Comparison of ENCODE assay signal across 10 mouse cellular contexts in the genomic region with DNA sequence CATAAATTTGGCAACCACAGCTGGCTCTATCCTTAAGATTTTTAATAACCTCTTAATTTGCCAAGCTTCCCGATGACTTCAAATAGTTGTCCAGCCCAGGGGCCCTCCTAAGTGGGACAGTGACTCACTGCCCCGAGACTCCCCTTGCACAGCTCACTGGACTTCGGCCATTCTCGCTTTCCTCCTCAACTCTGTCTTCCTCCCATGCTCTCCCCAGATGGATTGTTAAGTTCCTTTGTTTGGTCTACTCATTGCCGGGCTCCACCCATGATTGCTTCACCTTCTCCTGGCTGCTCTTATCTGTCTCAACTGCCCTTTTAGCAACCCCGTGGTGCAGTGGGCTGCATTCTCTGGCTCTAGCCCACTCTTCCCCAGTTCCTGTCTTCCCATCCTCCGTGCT. TPM values are rescaled to one million over a fixed set of nuclear protein-coding genes. Genes with fewer than 3 reads are reported as not detected.
DNase-seq lines count a peak whose midpoint lies in the region; ATAC-seq lines count a peak whose summit lies in the region.
"Had no signal": no experiment of that assay in that cellular context is flagged by ENCODE, and none has a peak within 500 bp of the region (broad histone marks: within the 10 kb centered on the region; RNA-seq: fewer than 3 reads in every experiment).

No protein-coding gene starts in this region.

- H3K27me3 ChIP-seq in heart, embryonic 16.5 days (ENCODE audit: control insufficient read depth, insufficient read depth, low read length) = no peaks in the 10 kb centered on the region

- H3K36me3 ChIP-seq in heart, embryonic 16.5 days (ENCODE audit: control insufficient read depth, insufficient read depth) = no peaks in the 10 kb centered on the region
- H3K36me3 ChIP-seq: midbrain, embryonic 10.5 days had no signal

- H3K9me3 ChIP-seq in heart, embryonic 16.5 days (replicated peaks; ENCODE audit: control insufficient read depth, low read length) = no peaks in the 10 kb centered on the region
- H3K9me3 ChIP-seq: midbrain, embryonic 10.5 days had no signal

- H3K9ac ChIP-seq in heart, embryonic 16.5 days (ENCODE audit: low read length) = no peak overlapping the region

- 0 out of 2 replicates have a peak, but pooled peaks cover 2% of the 10 kb centered on the region for H3K4me1 ChIP-seq in heart, embryonic 16.5 days (ENCODE audit: control insufficient read depth, insufficient read depth, low read length)

- 35% methylated on average over 7 of the region's 7 CpGs for WGBS in heart, embryonic 16.5 days

- peak; percentile 76 for ATAC-seq in common myeloid progenitor, adult 5-6 weeks (replicated peaks; ENCODE audit: low read depth, poor library complexity, severe bottlenecking)
- peak; percentile 49 for ATAC-seq in heart, embryonic 16.5 days (replicated peaks; ENCODE audit: extremely low read depth, insufficient read depth, low FRiP score)

- DNase-seq in adrenal gland, postnatal 10 days = peak; percentile 23
- no peak for DNase-seq in adrenal gland, postnatal 4 days (ENCODE audit: low spot score in 2 of 2)
- peak; percentile 49 for DNase-seq in lung, postnatal 36 days
- no peak for DNase-seq in cerebellum, adult 11-12 months
- DNase-seq in thymus, postnatal 10 days (ENCODE audit: low spot score in 2 of 2) = no peak
- no peak for DNase-seq in frontal cortex, adult 2 months (ENCODE audit: extremely low spot score in 1 of 2, low spot score in 1 of 2)
- DNase-seq: layer of hippocampus, adult 9-11 months had no signal

- no peak overlapping the region for H3K4me3 ChIP-seq in heart, embryonic 16.5 days (ENCODE audit: low read length)
- H3K4me3 ChIP-seq: midbrain, embryonic 10.5 days had no signal

- no peak overlapping the region for H3K27ac ChIP-seq in heart, embryonic 16.5 days (ENCODE audit: low read length)
- H3K27ac ChIP-seq: midbrain, embryonic 10.5 days had no signal

- no peak overlapping the region for H3K4me2 ChIP-seq in heart, embryonic 16.5 days (ENCODE audit: low read depth, low read length)

RNA-seq across cellular contexts. Expression of a gene that starts 31.5 kb away (rescaled TPM):
- 10 to 100 TPM; 40.3 to 53.8 TPM for total RNA-seq in adrenal gland, postnatal 10 days (2021)
- total RNA-seq in adrenal gland, postnatal 4 days (2021) = 10 to 100 TPM; 73.2 to 75.0 TPM
- total RNA-seq in common myeloid progenitor, adult 5-6 weeks (2017) = 246 and 263 TPM in 2 replicates
- 108 and 150 TPM in 2 replicates for polyA plus RNA-seq in heart, embryonic 16.5 days (2015; fragmentation: Nextera tagmentation; extraction: Ambion mirVana)
- 34.9 and 38.6 TPM in 2 replicates for polyA plus RNA-seq in frontal cortex, adult 2 months (2012; rRNA removed)

Comparison
In these comparisons a context has a peak if more than half of its experiments do, and no peak if none do; other contexts are left out.
1. DNase-seq: peak in adrenal gland, postnatal 10 days (single experiment) and lung, postnatal 36 days (single experiment); none in adrenal gland, postnatal 4 days (0 of 2), cerebellum, adult 11-12 months (single experiment), thymus, postnatal 10 days (0 of 2) and frontal cortex, adult 2 months (0 of 2).